Mouse (Mus musculus) brain, embryonic 14.5 days (tissue): ENCODE data around the gene Hsf5.

Source experiments
- CTCF ChIP-seq: fragments of 200-500 bp; IDR thresholded peaks from 2 replicates; pipeline ENCODE4 v1.5.1; 2012; ENCODE audit warnings: inconsistent platforms, mild to moderate bottlenecking, moderate library complexity, borderline replicate concordance; ENCODE audit not compliant: insufficient read depth, insufficient read length; ENCODE audit errors: extremely low read depth
- POLR2A ChIP-seq: fragments of 200-500 bp; IDR thresholded peaks from 2 replicates; pipeline ENCODE4 v1.6.1; 2012; ENCODE audit warnings: mild to moderate bottlenecking, inconsistent platforms, borderline replicate concordance; ENCODE audit not compliant: poor library complexity, insufficient read depth, insufficient read length, severe bottlenecking; ENCODE audit errors: extremely low read depth

GRCm38 (mm10) chr11:87615551-87615950, 1.4 kb upstream of the Hsf5 start:
- no peak for TF ChIP-seq POLR2A
- TF ChIP-seq CTCF = no peak
